Mouse (Mus musculus) heart, embryonic 16.5 days (tissue): ENCODE data around the gene Ccdc92b. TPM values are rescaled to one million over a fixed set of nuclear protein-coding genes. Genes with fewer than 3 reads are reported as not detected.

Source experiments
- ATAC-seq: fragments of 200-750 bp; cut with Nextera tagmentation; replicated peaks from 2 replicates; pipeline ENCODE4 v1.8.0; 2017; ENCODE audit warnings: moderate number of reproducible peaks; ENCODE audit not compliant: insufficient read depth, low FRiP score; ENCODE audit errors: extremely low read depth
- H3K27ac ChIP-seq: fragments of 300-500 bp; sonication (generic); 2 replicates; pipeline ENCODE4 v1.5.1; 2014; ENCODE audit warnings: mild to moderate bottlenecking, low read length, control low read depth, moderate library complexity
- H3K27me3 ChIP-seq: fragments of 300-500 bp; sonication (generic); 2 replicates; pipeline ENCODE4 v1.6.1; 2014; ENCODE audit warnings: low read length, mixed read lengths; ENCODE audit not compliant: control insufficient read depth, insufficient read depth
- H3K36me3 ChIP-seq: fragments of 300-500 bp; sonication (generic); 2 replicates; pipeline ENCODE4 v1.6.1; 2014; ENCODE audit not compliant: control insufficient read depth, insufficient read depth
- H3K4me1 ChIP-seq: fragments of 300-500 bp; sonication (generic); 2 replicates; pipeline ENCODE4 v1.6.1; 2014; ENCODE audit warnings: low read length, mixed read lengths; ENCODE audit not compliant: control insufficient read depth, insufficient read depth
- H3K4me2 ChIP-seq: fragments of 300-500 bp; sonication (generic); 2 replicates; pipeline ENCODE4 v1.6.1; 2014; ENCODE audit warnings: low read depth, mild to moderate bottlenecking, control low read depth, low read length
- H3K4me3 ChIP-seq: fragments of 300-500 bp; sonication (generic); 2 replicates; pipeline ENCODE4 v1.5.1; 2014; ENCODE audit warnings: mild to moderate bottlenecking, control low read depth, low read length
- H3K9ac ChIP-seq: fragments of 300-500 bp; sonication (generic); 2 replicates; pipeline ENCODE4 v1.6.1; 2014; ENCODE audit warnings: low read length, control low read depth
- H3K9me3 ChIP-seq: fragments of 300-500 bp; sonication (generic); replicated peaks from 2 replicates; pipeline ENCODE4 v1.6.1; 2016; ENCODE audit warnings: low read length; ENCODE audit not compliant: control insufficient read depth
- WGBS: fragments of 180-500 bp; shearing (Covaris S2); extraction: QIAGEN DNeasy Blood & Tissue Kit; methylation state at CpG from one replicate; pipeline ENCODE4 v1.1.7; 2014; 5-methylcytosine and 5-hydroxymethylcytosine counted together
- polyA plus RNA-seq: library from polyadenylated mRNA; unstranded; fragments of >200 nt; fragmentation: Nextera tagmentation; extraction: Ambion mirVana; gene quantifications from 2 replicates; pipeline ENCODE4 v1.2.1, GENCODE M21; 2015

Gene Ccdc92b
- polyA plus RNA-seq, 1 experiment from 2014 or later: 0.34 TPM

GRCm38 (mm10) chr11:74625333-74625732 is 5.9 kb downstream of the Ccdc92b start:
- no peaks in the 10 kb centered on the region for H3K36me3 ChIP-seq
- H3K4me2 ChIP-seq: no peak overlapping the region
- no peak overlapping the region for H3K27ac ChIP-seq
- H3K9me3 ChIP-seq: no peaks in the 10 kb centered on the region
- no peak for ATAC-seq
- H3K27me3 ChIP-seq: peaks cover 11% of the 10 kb centered on the region
- no peak overlapping the region for H3K9ac ChIP-seq
- H3K4me3 ChIP-seq: no peak overlapping the region
- no peaks in the 10 kb centered on the region for H3K4me1 ChIP-seq

- H3K36me3 ChIP-seq: no peaks in the 10 kb centered on the region
- no peak overlapping the region for H3K27ac ChIP-seq
- H3K4me2 ChIP-seq: no peak overlapping the region
- 75% methylated on average over 3 of the region's 3 CpGs for whole genome bisulfite sequencing
- H3K9me3 ChIP-seq: no peaks in the 10 kb centered on the region
- no peak for ATAC-seq
- H3K27me3 ChIP-seq: no peaks in the 10 kb centered on the region
- H3K4me3 ChIP-seq: no peak overlapping the region
- H3K9ac ChIP-seq: no peak overlapping the region
- H3K4me1 ChIP-seq: no peaks in the 10 kb centered on the region
Measured at GRCm38 (mm10) chr11:74627481-74627880, 8.1 kb downstream of the Ccdc92b start.

- H3K36me3 ChIP-seq: no peaks in the 10 kb centered on the region
- H3K4me1 ChIP-seq: peaks cover 1% of the 10 kb centered on the region; the same call in 1 of the 2 replicates
- H3K9ac ChIP-seq: no peak overlapping the region
- no peak overlapping the region for H3K4me2 ChIP-seq
- no peak for ATAC-seq
- H3K27ac ChIP-seq: no peak overlapping the region
- WGBS: 52% methylated on average over 7 of the region's 7 CpGs
- no peaks in the 10 kb centered on the region for H3K27me3 ChIP-seq
- no peaks in the 10 kb centered on the region for H3K9me3 ChIP-seq
- no peak overlapping the region for H3K4me3 ChIP-seq
Measured at GRCm38 (mm10) chr11:74631880-74632789, 12.7 kb downstream of the Ccdc92b start.

GRCm38 (mm10) chr11:74634490-74635275 is 15.3 kb downstream of the Ccdc92b start:
- Histone ChIP-seq H3K9me3 (no peaks in the 10 kb centered on the region), H3K4me1 (peaks cover 18% of the 10 kb centered on the region), H3K27me3 (no peaks in the 10 kb centered on the region), H3K9ac (no peak overlapping the region), H3K36me3 (no peaks in the 10 kb centered on the region), H3K4me2 (no peak overlapping the region), H3K4me3 (no peak overlapping the region), H3K27ac (no peak overlapping the region)
- 66% methylated on average over 5 of the region's 5 CpGs for WGBS
- no peak for ATAC-seq

GRCm38 (mm10) chr11:74637486-74637885 is 18.1 kb downstream of the Ccdc92b start:
- Histone ChIP-seq H3K4me2 (peak overlapping the region; percentile 91), H3K9me3 (no peaks in the 10 kb centered on the region), H3K4me1 (peaks cover 18% of the 10 kb centered on the region), H3K27ac (peak overlapping the region; percentile 95), H3K36me3 (no peaks in the 10 kb centered on the region), H3K9ac (peak overlapping the region; percentile 90), H3K4me3 (peak overlapping the region; percentile 86), H3K27me3 (no peaks in the 10 kb centered on the region)
- ATAC-seq: no peak
- 18% methylated on average over 8 of the region's 8 CpGs for WGBS

GRCm38 (mm10) chr11:74637971-74638790 is 18.8 kb downstream of the Ccdc92b start:
- Histone ChIP-seq H3K27me3 (no peaks in the 10 kb centered on the region), H3K9ac (peak overlapping the region; percentile 90), H3K4me2 (peak overlapping the region; percentile 91), H3K36me3 (no peaks in the 10 kb centered on the region), H3K9me3 (no peaks in the 10 kb centered on the region), H3K4me1 (peaks cover 18% of the 10 kb centered on the region), H3K27ac (peak overlapping the region; percentile 95), H3K4me3 (peak overlapping the region; percentile 86)
- WGBS: under 1% methylated on average over 86 of the region's 86 CpGs
- ATAC-seq: peak; percentile 95

GRCm38 (mm10) chr11:74638791-74639411 is 19.5 kb downstream of the Ccdc92b start:
- no peaks in the 10 kb centered on the region for H3K9me3 ChIP-seq

GRCm38 (mm10) chr11:74639628-74640027 is 20.2 kb downstream of the Ccdc92b start:
- Histone ChIP-seq H3K9me3 (no peaks in the 10 kb centered on the region), H3K9ac (no peak overlapping the region; the same call in 1 of the 2 replicates), H3K4me2 (no peak overlapping the region), H3K36me3 (no peaks in the 10 kb centered on the region), H3K4me1 (peaks cover 18% of the 10 kb centered on the region), H3K4me3 (no peak overlapping the region), H3K27me3 (no peaks in the 10 kb centered on the region), H3K27ac (no peak overlapping the region)
- WGBS: 45% methylated on average over 1 of the region's 1 CpGs
- no peak for ATAC-seq

More at GRCm38 (mm10) chr11:74638791-74639411, 19.5 kb downstream of the Ccdc92b start:
- ATAC-seq: peak; percentile 7; the same call in 1 of the 2 replicates
- WGBS: 5% methylated on average over 9 of the region's 9 CpGs
- H3K4me1 ChIP-seq: peaks cover 18% of the 10 kb centered on the region
- H3K4me2 ChIP-seq: peak overlapping the region; percentile 91
- H3K27ac ChIP-seq: peak overlapping the region; percentile 95
- H3K27me3 ChIP-seq: no peaks in the 10 kb centered on the region
- H3K4me3 ChIP-seq: peak overlapping the region; percentile 86
- H3K36me3 ChIP-seq: no peaks in the 10 kb centered on the region
- H3K9ac ChIP-seq: peak overlapping the region; percentile 90
